Mouse (Mus musculus) hematopoietic stem cell, adult 5-6 weeks (primary cell): ENCODE measurements around the gene 1110051M20Rik. TPM values are rescaled to one million over a fixed set of nuclear protein-coding genes. Genes with fewer than 3 reads are reported as not detected.

ENCODE experiments used
- ATAC-seq, 2 experiments: fragments of 125-278 bp in 1 of 2; replicated peaks in 1 of 2; 2 replicates each; pipeline ENCODE4 v1.8.0; 2016 to 2017; ENCODE audit warnings: inconsistent platforms in 2 of 2, mild to moderate bottlenecking in 2 of 2, moderate number of reproducible peaks in 2 of 2, low read depth in 1 of 2, moderate TSS enrichment in 1 of 2; ENCODE audit not compliant: low FRiP score in 2 of 2, poor library complexity in 2 of 2, severe bottlenecking in 2 of 2, insufficient read depth in 1 of 2, low TSS enrichment in 1 of 2
- total RNA-seq: library from RNA; stranded (forward); fragments of 172-1452, 232-1000 nt; gene quantifications from 2 replicates; pipeline ENCODE4 v1.2.3, GENCODE M21; 2017

The 1110051M20Rik gene
- total RNA-seq, 1 experiment from 2014 or later = 11.0 TPM

- no peak for ATAC-seq
Measured at GRCm38 (mm10) chr2:91331051-91331843, 113.3 kb downstream of the 1110051M20Rik start.

GRCm38 (mm10) chr2:91329996-91330738 lies 114.3 kb downstream of the 1110051M20Rik start:
- no peak for ATAC-seq

GRCm38 (mm10) chr2:91328729-91329125 lies 115.8 kb downstream of the 1110051M20Rik start:
- no peak for ATAC-seq

- no peak for ATAC-seq
Measured at GRCm38 (mm10) chr2:91327968-91328728, 116.4 kb downstream of the 1110051M20Rik start.

GRCm38 (mm10) chr2:91326746-91327350 lies 117.7 kb downstream of the 1110051M20Rik start:
- no peak for ATAC-seq

- ATAC-seq = no peak
Measured at GRCm38 (mm10) chr2:91324761-91325421, 119.6 kb downstream of the 1110051M20Rik start.

GRCm38 (mm10) chr2:91324346-91324745 lies 120.2 kb downstream of the 1110051M20Rik start:
- ATAC-seq = no peak

- ATAC-seq = no peak
Measured at GRCm38 (mm10) chr2:91322490-91322889, 122.0 kb downstream of the 1110051M20Rik start.

- ATAC-seq = no peak
Measured at GRCm38 (mm10) chr2:91321923-91322322, 122.6 kb downstream of the 1110051M20Rik start.

- no peak for ATAC-seq
Measured at GRCm38 (mm10) chr2:91320559-91321529, 123.7 kb downstream of the 1110051M20Rik start.

GRCm38 (mm10) chr2:91314184-91314583 lies 130.3 kb downstream of the 1110051M20Rik start:
- no peak for ATAC-seq

- no peak for ATAC-seq
Measured at GRCm38 (mm10) chr2:91312578-91313311, 131.8 kb downstream of the 1110051M20Rik start.

GRCm38 (mm10) chr2:91309546-91309945 lies 135.0 kb downstream of the 1110051M20Rik start:
- ATAC-seq = no peak

GRCm38 (mm10) chr2:91308680-91309079 lies 135.8 kb downstream of the 1110051M20Rik start:
- ATAC-seq = no peak

GRCm38 (mm10) chr2:91306589-91306988 lies 137.9 kb downstream of the 1110051M20Rik start:
- ATAC-seq = no peak
